Mouse (Mus musculus) neural tube, embryonic 13.5 days (tissue): ENCODE results near the gene Oprm1. TPM values are rescaled to one million over a fixed set of nuclear protein-coding genes. Genes with fewer than 3 reads are reported as not detected.
"Not testable (repeated sequence)": the region's sequence is repeated elsewhere in the genome, so short reads cannot be mapped to it uniquely, and the experiment has no call there.

Source experiments
- ATAC-seq: fragments of 200-750 bp; cut with Nextera tagmentation; 2 replicates; pipeline ENCODE4 v1.8.0; 2017; ENCODE audit warnings: low read depth, mild to moderate bottlenecking, moderate TSS enrichment, moderate library complexity
- H3K27ac ChIP-seq: fragments of 300-500 bp; sonication (generic); replicated peaks from 2 replicates; pipeline ENCODE4 v1.5.1; 2015; ENCODE audit warnings: moderate library complexity, mild to moderate bottlenecking, inconsistent platforms
- H3K27me3 ChIP-seq: fragments of 300-500 bp; sonication (generic); 2 replicates; pipeline ENCODE4 v1.6.1; 2015; ENCODE audit warnings: mild to moderate bottlenecking, inconsistent platforms
- H3K36me3 ChIP-seq: fragments of 300-500 bp; sonication (generic); 2 replicates; pipeline ENCODE4 v1.6.1; 2015; ENCODE audit warnings: mild to moderate bottlenecking, inconsistent platforms
- H3K4me1 ChIP-seq: fragments of 300-500 bp; sonication (generic); replicated peaks from 2 replicates; pipeline ENCODE4 v1.6.1; 2015; ENCODE audit warnings: inconsistent platforms
- H3K4me2 ChIP-seq: fragments of 300-500 bp; sonication (generic); 2 replicates; pipeline ENCODE4 v1.6.1; 2015; ENCODE audit warnings: inconsistent platforms, mild to moderate bottlenecking, moderate library complexity
- H3K4me3 ChIP-seq: fragments of 300-500 bp; sonication (generic); 2 replicates; pipeline ENCODE4 v1.5.1; 2015; ENCODE audit warnings: mild to moderate bottlenecking, inconsistent platforms
- H3K9ac ChIP-seq: fragments of 300-500 bp; sonication (generic); 2 replicates; pipeline ENCODE4 v1.6.1; 2015; ENCODE audit warnings: moderate library complexity, mild to moderate bottlenecking, inconsistent platforms
- H3K9me3 ChIP-seq: fragments of 300-500 bp; sonication (generic); 2 replicates; pipeline ENCODE4 v1.6.1; 2016; ENCODE audit warnings: inconsistent platforms
- WGBS: fragments of 180-500 bp; shearing (Covaris S2); methylation state at CpG from one replicate; pipeline ENCODE4 v1.1.7; 2015; 5-methylcytosine and 5-hydroxymethylcytosine counted together
- polyA plus RNA-seq: library from polyadenylated mRNA; unstranded; fragments of >200 nt; fragmentation: Nextera tagmentation; extraction: Ambion mirVana; gene quantifications from 2 replicates; pipeline ENCODE4 v1.2.1, GENCODE M21; 2015

Oprm1 gene
- polyA plus RNA-seq, 1 experiment from 2014 or later = 1.1 TPM

DNA sequence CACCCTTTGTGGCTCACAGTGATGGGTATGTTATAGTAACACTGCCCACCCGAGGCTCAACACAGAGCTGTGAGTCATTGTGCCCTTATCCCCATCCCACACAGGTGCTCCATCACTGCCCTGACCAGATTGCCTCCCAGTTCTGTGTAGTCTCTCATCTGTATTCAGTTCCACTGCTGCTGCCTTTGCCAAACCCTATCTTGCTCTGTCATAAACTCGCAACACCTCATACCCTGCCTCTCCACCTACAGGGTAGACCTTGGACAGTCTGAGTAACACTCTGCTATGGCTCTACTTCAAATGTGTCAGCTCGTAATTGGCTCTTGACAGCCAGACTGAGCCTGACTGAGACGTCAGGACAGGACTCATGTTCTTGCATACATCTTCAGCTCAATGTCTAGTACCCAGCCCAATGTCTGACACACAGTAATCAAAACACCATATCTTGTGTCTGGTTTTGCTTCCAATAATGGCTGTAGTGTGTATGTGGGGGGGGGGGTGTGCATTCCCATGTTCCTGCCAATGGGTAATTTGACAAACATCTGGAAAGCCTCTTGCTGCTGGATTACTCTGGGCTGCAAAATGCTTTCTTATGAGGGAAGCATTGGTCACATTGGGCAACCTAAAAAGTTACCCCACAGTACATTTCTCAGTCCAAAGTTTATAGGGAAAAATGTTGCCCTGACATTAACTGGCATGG, 229.2 kb downstream of the Oprm1 start:
- Histone ChIP-seq H3K4me2 (no peak overlapping the region), H3K9ac (no peak overlapping the region), H3K27ac (no peak overlapping the region), H3K36me3 (no peaks in the 10 kb centered on the region), H3K4me3 (no peak overlapping the region), H3K9me3 (no peaks in the 10 kb centered on the region), H3K27me3 (no peaks in the 10 kb centered on the region), H3K4me1 (no peaks in the 10 kb centered on the region)
- no peak for ATAC-seq
- 83% methylated on average over 4 of the region's 4 CpGs for WGBS

DNA sequence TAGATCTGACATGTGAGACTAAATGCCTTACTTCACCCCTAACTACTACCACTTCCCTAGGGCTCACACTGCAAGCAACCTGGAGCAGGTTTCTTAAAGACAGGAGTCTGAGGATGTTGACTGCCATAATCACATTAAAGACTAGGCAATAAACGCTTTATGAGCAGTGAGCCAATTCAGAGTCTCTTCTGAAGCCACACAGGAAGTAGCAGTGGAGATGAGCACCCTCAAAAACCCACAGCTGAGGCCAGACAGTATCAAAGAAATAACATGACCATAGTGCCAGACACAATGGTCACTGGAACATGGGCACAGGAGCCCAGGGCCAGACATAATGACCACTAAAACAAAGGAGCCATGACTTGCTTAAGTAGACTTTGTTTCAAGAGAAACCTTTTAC, 230.2 kb downstream of the Oprm1 start:
- Histone ChIP-seq H3K4me1 (no peaks in the 10 kb centered on the region), H3K4me2 (no peak overlapping the region), H3K27ac (no peak overlapping the region), H3K27me3 (no peaks in the 10 kb centered on the region), H3K9me3 (no peaks in the 10 kb centered on the region), H3K4me3 (no peak overlapping the region), H3K9ac (no peak overlapping the region), H3K36me3 (no peaks in the 10 kb centered on the region)
- WGBS = 74% methylated on average over 1 of the region's 1 CpGs
- ATAC-seq = no peak

DNA sequence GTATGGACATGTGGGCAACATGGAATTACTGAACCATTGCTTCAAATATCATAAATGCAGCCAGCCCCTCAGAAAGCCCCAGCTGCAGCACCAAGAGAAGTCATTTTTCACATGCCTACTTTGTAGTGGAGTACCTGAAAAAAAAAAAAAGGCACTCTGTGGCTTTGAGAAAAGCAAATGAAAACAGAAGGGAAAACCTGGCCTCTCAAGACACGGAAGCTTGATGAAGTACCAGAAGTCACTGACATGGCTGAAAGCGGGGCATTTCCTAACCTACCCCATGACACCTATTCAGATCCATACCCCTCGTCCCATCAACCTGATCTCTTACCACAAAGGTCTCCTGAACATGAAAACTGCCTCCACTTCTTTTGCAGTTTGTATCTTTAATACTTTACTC, 238.6 kb downstream of the Oprm1 start:
- WGBS = 82% methylated on average over 3 of the region's 3 CpGs
- Histone ChIP-seq H3K4me2 (no peak overlapping the region), H3K27me3 (no peaks in the 10 kb centered on the region), H3K36me3 (no peaks in the 10 kb centered on the region), H3K4me3 (no peak overlapping the region), H3K9ac (no peak overlapping the region), H3K4me1 (no peaks in the 10 kb centered on the region), H3K9me3 (no peaks in the 10 kb centered on the region), H3K27ac (no peak overlapping the region)
- no peak for ATAC-seq

DNA sequence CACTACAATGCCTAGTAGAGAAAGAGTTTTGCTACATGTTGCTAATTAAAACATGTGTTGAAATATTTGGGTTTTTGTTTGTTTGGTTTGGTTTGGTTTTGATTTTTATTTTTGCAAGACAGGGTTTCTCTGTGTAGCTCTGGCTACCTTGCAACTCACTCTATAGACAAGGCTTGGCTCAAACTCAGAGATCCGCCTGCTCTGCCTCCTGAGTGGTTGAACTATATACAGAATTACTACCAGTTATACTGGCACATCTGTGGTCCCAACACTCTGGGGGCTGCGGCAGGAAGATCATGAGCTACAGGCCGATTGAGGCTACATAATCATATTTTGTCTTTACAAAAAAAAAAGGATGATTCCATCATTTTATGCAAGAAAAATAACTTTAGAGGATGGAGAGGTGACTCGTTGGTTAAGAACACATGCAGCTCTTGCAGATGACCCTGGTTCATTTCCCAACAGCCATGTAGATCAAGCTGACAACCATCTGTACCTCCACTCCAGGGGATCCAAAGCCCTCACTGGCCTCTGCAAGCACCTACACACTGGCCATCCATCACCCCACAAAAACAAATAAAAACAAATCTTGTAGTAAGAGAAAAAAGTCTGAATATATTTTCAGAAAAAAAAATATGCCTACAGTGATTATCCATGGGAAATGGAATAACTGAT, 240.4 kb downstream of the Oprm1 start:
- Histone ChIP-seq H3K4me2 (no peak overlapping the region), H3K27ac (no peak overlapping the region), H3K9me3 (no peaks in the 10 kb centered on the region), H3K4me1 (no peaks in the 10 kb centered on the region), H3K9ac (no peak overlapping the region), H3K36me3 (no peaks in the 10 kb centered on the region), H3K4me3 (no peak overlapping the region), H3K27me3 (no peaks in the 10 kb centered on the region)
- ATAC-seq = no peak
- 80% methylated on average over 4 of the region's 4 CpGs for WGBS

DNA sequence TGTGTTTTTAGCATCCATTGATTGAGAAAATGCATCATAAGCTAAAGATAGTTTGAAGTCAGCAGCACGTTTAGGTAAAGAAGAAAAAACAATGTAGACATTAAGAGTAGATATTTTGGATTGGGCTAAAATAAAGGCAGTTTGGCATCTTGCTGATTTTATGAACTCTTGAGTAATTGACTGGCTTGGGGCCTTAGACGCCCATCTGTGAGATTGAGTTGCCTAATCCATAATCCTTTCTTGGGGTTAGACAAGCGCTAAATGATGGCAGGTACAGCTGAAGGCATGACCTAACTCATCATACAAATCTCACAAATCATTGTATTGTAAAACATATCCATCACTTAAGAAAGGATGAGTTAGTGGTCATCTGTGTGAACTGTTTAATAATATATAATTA, 241.0 kb downstream of the Oprm1 start:
- no peaks in the 10 kb centered on the region for H3K36me3 ChIP-seq
- H3K27ac ChIP-seq = no peak overlapping the region
- H3K4me1 ChIP-seq = no peaks in the 10 kb centered on the region
- no peak overlapping the region for H3K4me3 ChIP-seq
- H3K27me3 ChIP-seq = no peaks in the 10 kb centered on the region
- ATAC-seq = no peak
- H3K9ac ChIP-seq = no peak overlapping the region
- 77% methylated on average over 3 of the region's 3 CpGs for WGBS
- H3K4me2 ChIP-seq = no peak overlapping the region
- no peaks in the 10 kb centered on the region for H3K9me3 ChIP-seq

DNA sequence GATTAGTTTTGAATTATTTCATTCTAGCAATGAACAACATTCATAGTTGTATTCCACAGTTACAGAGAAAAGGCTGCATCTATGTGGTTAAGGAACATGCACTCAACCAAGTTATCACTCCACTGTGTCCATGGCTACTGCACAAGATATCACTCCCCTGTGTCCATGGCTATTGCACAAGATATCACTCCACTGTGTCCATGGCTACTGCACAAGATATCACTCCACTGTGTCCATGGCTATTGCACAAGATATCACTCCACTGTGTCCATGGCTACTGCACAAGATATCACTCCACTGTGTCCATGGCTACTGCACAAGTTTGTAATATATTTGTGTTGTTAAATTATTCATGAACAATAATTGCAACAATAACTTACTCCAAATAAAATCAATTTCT, 245.6 kb downstream of the Oprm1 start:
- ATAC-seq, H3K27me3 ChIP-seq, H3K27ac ChIP-seq, H3K9me3 ChIP-seq, H3K4me3 ChIP-seq, H3K9ac ChIP-seq, H3K36me3 ChIP-seq, H3K4me1 ChIP-seq, H3K4me2 ChIP-seq: not testable (repeated sequence)

DNA sequence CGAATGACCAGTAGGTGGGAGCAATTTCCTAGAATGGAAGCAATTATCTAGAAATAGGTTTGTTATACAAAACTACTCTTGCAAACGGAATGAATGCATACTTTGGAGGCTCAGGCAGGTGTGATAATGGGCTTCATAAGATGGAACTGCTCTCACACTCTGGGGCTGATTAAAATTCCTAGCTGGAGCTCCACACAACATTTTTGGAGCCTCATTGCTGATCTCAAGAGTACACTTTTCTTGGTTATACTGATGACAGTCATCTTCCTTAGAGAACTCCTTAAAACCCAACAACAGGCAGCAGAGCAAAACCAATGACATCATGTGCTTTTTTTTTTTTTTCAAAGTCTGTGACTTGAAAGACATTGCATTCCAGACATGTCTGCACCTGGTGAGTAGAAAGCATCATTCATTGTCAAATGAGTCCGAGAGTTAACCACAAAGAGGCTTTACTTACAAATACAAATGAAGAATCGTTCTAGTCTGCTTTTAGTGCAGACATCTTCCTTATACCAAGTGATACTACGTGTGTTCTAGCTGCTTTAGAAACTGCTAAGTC, 246.8 kb downstream of the Oprm1 start:
- Histone ChIP-seq H3K27me3 (no peaks in the 10 kb centered on the region), H3K9me3 (no peaks in the 10 kb centered on the region), H3K36me3 (no peaks in the 10 kb centered on the region), H3K27ac (no peak overlapping the region), H3K9ac (no peak overlapping the region), H3K4me3 (no peak overlapping the region), H3K4me2 (no peak overlapping the region), H3K4me1 (no peaks in the 10 kb centered on the region)
- ATAC-seq = no peak
- 56% methylated on average over 5 of the region's 5 CpGs for WGBS

DNA sequence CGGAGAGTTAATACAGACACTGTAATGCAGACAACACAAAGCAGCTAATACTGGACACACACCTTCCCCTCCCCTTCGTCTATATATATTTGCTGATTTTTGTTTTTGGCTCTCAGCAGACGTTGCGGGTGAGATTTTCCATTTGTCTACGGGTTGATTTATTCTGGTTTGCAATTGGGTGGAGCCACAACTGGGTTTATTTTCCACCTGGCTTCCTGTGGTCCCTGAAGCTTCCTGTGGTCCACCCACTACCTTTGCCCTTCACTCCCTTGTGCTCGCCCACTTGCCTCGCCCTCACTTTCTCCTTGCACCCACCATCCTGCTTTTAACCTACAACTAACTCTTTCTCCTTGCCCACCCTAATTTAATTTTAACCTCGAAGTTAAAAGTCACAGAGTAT, 252.2 kb downstream of the Oprm1 start:
- WGBS = 85% methylated on average over 8 of the region's 8 CpGs
- H3K36me3 ChIP-seq = no peaks in the 10 kb centered on the region
- no peak overlapping the region for H3K4me2 ChIP-seq
- H3K9ac ChIP-seq = no peak overlapping the region
- no peaks in the 10 kb centered on the region for H3K9me3 ChIP-seq
- no peak for ATAC-seq
- no peaks in the 10 kb centered on the region for H3K4me1 ChIP-seq
- H3K27me3 ChIP-seq = no peaks in the 10 kb centered on the region
- no peak overlapping the region for H3K27ac ChIP-seq
- no peak overlapping the region for H3K4me3 ChIP-seq

DNA sequence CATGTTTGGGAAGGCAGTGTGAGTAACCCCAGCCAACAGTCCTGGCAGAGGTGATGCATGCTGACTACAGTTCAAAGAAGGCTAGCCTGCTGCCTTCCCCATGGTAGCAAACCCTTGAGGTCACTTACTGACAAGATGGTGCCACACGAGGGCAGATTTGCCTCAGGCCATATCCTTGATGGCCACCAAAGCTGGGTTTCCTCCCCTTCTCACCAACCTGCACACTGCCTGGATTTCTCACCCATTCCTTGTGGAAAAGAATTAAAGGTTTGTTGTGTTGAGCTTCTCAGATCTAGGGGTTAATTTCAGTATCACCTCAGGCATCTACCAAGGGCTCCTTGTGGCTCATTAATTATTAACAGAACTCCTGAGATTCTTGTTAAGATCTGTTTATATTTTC, 256.9 kb downstream of the Oprm1 start:
- H3K9ac ChIP-seq = no peak overlapping the region
- H3K9me3 ChIP-seq = no peaks in the 10 kb centered on the region
- H3K27ac ChIP-seq = no peak overlapping the region
- no peaks in the 10 kb centered on the region for H3K4me1 ChIP-seq
- no peaks in the 10 kb centered on the region for H3K27me3 ChIP-seq
- no peak overlapping the region for H3K4me2 ChIP-seq
- no peak overlapping the region for H3K4me3 ChIP-seq
- no peak for ATAC-seq
- WGBS = 55% methylated on average over 1 of the region's 1 CpGs
- H3K36me3 ChIP-seq = no peaks in the 10 kb centered on the region

DNA sequence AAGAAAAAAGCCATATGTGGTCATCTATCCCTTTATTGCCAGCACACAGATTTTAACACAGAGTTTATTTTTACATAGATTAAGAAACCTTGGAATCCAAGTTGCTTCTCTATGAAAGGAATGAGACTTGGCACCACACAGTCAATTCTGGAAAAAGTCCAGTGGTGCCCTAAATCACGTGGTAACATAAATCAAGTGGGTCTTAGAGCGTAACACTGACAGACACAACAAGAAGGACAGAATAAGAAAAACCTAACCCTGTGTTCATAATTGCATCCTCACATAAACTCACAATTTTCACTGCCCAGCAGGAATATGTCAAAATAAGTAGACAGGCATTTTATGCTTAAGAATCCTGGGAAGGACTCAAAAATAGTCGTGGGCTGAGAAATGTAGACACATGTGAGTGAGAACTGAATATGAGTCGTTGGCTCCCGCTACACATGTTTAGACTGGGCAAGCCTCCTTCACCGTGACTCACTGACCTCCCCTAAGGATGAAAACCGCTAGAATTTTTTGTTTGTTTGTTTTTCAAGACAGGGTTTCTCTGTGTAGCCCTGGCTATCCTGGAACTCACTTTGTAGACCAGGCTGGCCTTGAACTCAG, 261.6 kb downstream of the Oprm1 start:
- no peak overlapping the region for H3K9ac ChIP-seq
- no peaks in the 10 kb centered on the region for H3K27me3 ChIP-seq
- H3K27ac ChIP-seq = no peak overlapping the region
- no peak for ATAC-seq
- no peaks in the 10 kb centered on the region for H3K36me3 ChIP-seq
- WGBS = 68% methylated on average over 7 of the region's 7 CpGs
- no peaks in the 10 kb centered on the region for H3K4me1 ChIP-seq
- no peaks in the 10 kb centered on the region for H3K9me3 ChIP-seq
- H3K4me2 ChIP-seq = no peak overlapping the region
- no peak overlapping the region for H3K4me3 ChIP-seq

DNA sequence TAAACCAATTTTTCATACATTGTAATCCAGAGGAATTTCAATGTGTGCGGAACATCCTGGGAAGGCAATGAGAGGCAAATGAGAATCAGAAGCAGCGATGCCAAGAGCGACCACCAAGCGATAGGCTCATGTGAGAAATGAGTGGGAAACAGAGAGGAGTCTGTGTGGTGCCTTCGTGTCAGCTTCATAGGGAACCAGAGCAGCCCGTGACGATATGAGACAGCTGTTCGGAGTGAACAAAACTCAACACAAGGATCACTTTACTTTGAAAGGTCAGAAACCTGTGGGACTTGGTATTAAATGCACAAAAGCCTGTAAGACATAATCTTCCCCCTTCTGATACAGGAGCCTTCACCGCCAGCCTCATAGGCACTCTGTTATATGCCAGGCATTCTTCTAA, 262.2 kb downstream of the Oprm1 start:
- Histone ChIP-seq H3K27ac (no peak overlapping the region), H3K27me3 (no peaks in the 10 kb centered on the region), H3K4me2 (no peak overlapping the region), H3K9ac (no peak overlapping the region), H3K4me3 (no peak overlapping the region), H3K36me3 (no peaks in the 10 kb centered on the region), H3K4me1 (no peaks in the 10 kb centered on the region), H3K9me3 (no peaks in the 10 kb centered on the region)
- 95% methylated on average over 9 of the region's 9 CpGs for WGBS
- ATAC-seq = no peak

DNA sequence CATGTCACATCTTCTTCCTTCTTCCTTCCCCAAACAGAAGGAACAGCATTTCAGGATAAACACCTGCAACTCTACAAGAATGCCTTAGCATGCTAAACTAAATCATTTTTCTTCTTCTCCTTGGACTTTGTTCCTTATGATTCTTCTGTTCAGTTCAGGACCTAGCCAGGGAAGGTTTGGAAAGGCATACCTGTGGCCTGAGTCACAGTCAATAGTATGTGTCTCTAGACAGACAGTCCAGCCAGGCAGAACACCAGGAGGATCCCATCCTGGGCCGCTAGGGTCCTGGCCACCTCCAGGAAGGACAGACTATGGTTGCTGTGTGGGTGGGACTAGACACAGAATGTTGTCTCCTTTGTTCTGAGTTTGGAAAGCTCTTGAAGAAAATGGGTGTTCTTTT, 266.7 kb downstream of the Oprm1 start:
- no peak overlapping the region for H3K4me2 ChIP-seq
- no peak overlapping the region for H3K9ac ChIP-seq
- no peaks in the 10 kb centered on the region for H3K36me3 ChIP-seq
- H3K9me3 ChIP-seq = no peaks in the 10 kb centered on the region
- no peaks in the 10 kb centered on the region for H3K4me1 ChIP-seq
- H3K4me3 ChIP-seq = no peak overlapping the region
- no peak overlapping the region for H3K27ac ChIP-seq
- H3K27me3 ChIP-seq = no peaks in the 10 kb centered on the region
- ATAC-seq = no peak
- WGBS = 61% methylated on average over 1 of the region's 1 CpGs
